Mouse (Mus musculus) layer of hippocampus, postnatal 14 days (tissue): ENCODE measurements at regions not wholly inside any gene's neighbourhood (a gene's known extent, or its start where the extent isn't known, plus 50 kb on each side); places are given as distances from the start of the nearest gene placed in this dataset.

Experiments used
- DNase-seq, 2 experiments: peaks; one replicate each; pipeline ENCODE4 v3.0.0; 2021 to 2022; ENCODE audit warnings: low spot score in 2 of 2, mixed read lengths in 1 of 2

DNA sequence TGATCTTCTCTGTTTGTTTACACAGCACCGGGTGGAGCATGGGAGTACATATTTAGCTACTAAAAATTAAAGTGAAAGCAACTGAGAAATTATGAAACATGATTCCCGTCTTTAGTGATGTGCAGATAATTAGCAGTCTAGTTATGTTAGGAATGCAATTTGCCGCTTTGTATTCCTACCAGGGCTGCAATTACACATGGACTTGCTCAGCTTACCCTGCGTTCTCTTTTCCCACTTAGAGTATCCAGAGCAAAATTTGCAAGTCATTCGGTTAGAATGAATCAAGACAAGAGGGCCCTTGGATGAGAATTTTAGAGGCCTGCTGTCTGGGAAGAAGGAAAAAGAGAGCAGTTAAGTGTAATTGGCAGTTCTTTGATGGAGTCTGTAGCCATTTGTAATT is 126.0 kb upstream of the Gpr149 start:
- DNase-seq: no peak

GRCm38 (mm10) chr3:62725947-62726346 is 121.0 kb upstream of the Gpr149 start:
- peak in 1 of 2 experiments; percentile 11 for DNase-seq

DNA sequence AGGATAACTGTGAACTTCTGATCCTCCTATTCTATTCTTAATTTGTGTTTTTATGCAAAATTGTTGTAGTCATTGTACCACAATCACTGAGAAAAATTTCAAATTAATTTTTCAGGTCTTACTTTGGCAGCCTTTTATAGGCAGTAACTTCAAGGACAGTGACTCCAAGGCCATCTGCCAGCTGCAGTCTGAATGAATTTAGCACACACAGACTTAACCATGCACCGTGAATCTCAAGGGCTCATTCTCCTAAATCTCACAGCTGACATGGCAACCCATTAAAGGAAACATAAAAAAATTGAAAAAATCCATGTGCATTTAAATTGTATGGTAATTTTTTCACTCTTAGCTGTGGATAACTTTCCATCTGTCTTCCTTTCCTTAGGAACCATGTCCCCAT is 111.9 kb upstream of the Gpr149 start:
- no peak for DNase-seq

GRCm38 (mm10) chr3:62715311-62715971 is 110.5 kb upstream of the Gpr149 start:
- no peak for DNase-seq
